Mouse (Mus musculus): Measurements from ENCODE around the gene Plekhh2. TPM values are rescaled to one million over a fixed set of nuclear protein-coding genes. Genes with fewer than 3 reads are reported as not detected.

Gene Plekhh2
- polyA plus RNA-seq, 1 experiment from 2014 or later = 3.9 TPM

GRCm38 (mm10) chr17:84622873-84623272 is 111.2 kb downstream of the Plekhh2 start:
- no peaks in the 10 kb centered on the region for H3K9me3 ChIP-seq
- H3K27me3 ChIP-seq (ENCODE audit: insufficient read depth, poor library complexity, severe bottlenecking) = no peaks in the 10 kb centered on the region
- no peaks in the 10 kb centered on the region for H3K36me3 ChIP-seq
- 68% methylated on average over 2 of the region's 2 CpGs for WGBS
- H3K4me3 ChIP-seq = no peak overlapping the region
- no peak overlapping the region for H3K27ac ChIP-seq
- peak; percentile 20 for DNase-seq (ENCODE audit: low spot score)
- H3K4me1 ChIP-seq = peaks cover 6% of the 10 kb centered on the region

GRCm38 (mm10) chr17:84626276-84626856 is 114.7 kb downstream of the Plekhh2 start, which contains the start of gene Dync2li1:
Gene Dync2li1 (plus strand): TSS chr17:84626496.
- H3K27ac ChIP-seq = peak within 1 kb of the TSS; percentile 83
- under 1% methylated on average over 25 of the region's 25 CpGs for WGBS

DNA sequence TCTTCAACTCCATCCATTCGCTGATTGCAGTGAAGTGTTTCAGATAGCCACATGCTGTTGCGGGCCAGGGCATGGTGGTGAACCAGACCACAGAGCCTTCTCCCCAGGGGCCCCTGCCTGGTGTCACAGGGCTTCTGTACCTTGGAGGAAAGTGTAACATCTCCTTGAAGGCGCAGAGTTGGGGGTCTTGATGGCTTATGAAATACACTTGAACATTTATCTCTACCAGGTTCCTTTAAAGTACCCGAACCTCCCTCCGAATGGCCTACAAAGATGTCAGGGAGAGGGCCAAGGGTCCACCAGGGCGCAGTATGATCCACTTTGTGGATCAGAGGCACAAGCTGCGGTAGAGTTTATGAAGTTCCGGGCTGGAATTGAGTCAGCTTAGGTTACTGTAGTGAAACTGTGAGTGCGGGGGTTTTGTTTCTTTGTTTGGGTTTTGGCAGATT is 115.2 kb downstream of the Plekhh2 start:
- 28% methylated on average over 9 of the region's 9 CpGs for WGBS
- H3K36me3 ChIP-seq = no peaks in the 10 kb centered on the region
- peak overlapping the region; percentile 83 for H3K27ac ChIP-seq
- peaks cover 6% of the 10 kb centered on the region for H3K4me1 ChIP-seq
- no peaks in the 10 kb centered on the region for H3K9me3 ChIP-seq
- DNase-seq (ENCODE audit: low spot score) = peak; percentile 74
- H3K27me3 ChIP-seq (ENCODE audit: insufficient read depth, poor library complexity, severe bottlenecking) = no peaks in the 10 kb centered on the region
- peak overlapping the region; percentile 72 for H3K4me3 ChIP-seq

More at GRCm38 (mm10) chr17:84626276-84626856, 114.7 kb downstream of the Plekhh2 start, which contains the start of gene Dync2li1:
- Histone ChIP-seq H3K36me3 (no peaks in the 10 kb centered on the region), H3K4me1 (peaks cover 6% of the 10 kb centered on the region), H3K4me3 (peak within 1 kb of the TSS; percentile 72), H3K9me3 (no peaks in the 10 kb centered on the region), H3K27me3 (ENCODE audit: insufficient read depth, poor library complexity, severe bottlenecking) (no peaks in the 10 kb centered on the region)
- DNase-seq (ENCODE audit: low spot score) = peak; percentile 96

DNA sequence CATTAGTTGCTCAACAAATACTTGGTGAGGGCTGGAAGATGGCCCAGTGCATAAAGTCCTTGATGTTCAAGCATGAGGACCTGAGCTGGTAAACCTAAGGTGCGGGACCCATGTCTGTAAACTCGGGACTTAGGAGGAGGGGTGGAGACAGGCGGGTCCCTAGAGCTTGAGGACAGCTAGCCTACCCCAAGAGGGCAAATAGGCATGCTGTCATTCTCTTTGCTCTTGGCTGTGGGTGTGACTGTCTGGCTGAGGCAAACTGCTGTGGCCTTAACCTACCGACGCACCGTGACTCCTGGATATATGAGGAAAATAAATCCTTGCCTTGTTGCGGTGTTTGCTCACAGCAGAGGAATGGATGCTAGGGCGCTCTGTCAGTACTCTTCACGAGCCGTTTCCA is 116.0 kb downstream of the Plekhh2 start:
- DNase-seq (ENCODE audit: low spot score) = peak; percentile 25
- H3K9me3 ChIP-seq = no peaks in the 10 kb centered on the region
- H3K27ac ChIP-seq = no peak overlapping the region
- no peaks in the 10 kb centered on the region for H3K27me3 ChIP-seq (ENCODE audit: insufficient read depth, poor library complexity, severe bottlenecking)
- H3K4me3 ChIP-seq = no peak overlapping the region
- WGBS = 81% methylated on average over 10 of the region's 10 CpGs
- no peaks in the 10 kb centered on the region for H3K36me3 ChIP-seq
- peaks cover 6% of the 10 kb centered on the region for H3K4me1 ChIP-seq

- Histone ChIP-seq H3K9me3 (no peaks in the 10 kb centered on the region), H3K4me3 (no peak overlapping the region), H3K36me3 (no peaks in the 10 kb centered on the region), H3K27ac (no peak overlapping the region), H3K4me1 (peaks cover 6% of the 10 kb centered on the region), H3K27me3 (ENCODE audit: insufficient read depth, poor library complexity, severe bottlenecking) (no peaks in the 10 kb centered on the region)
- DNase-seq (ENCODE audit: low spot score) = peak; percentile 45
- 79% methylated on average over 9 of the region's 9 CpGs for whole genome bisulfite sequencing
Measured at GRCm38 (mm10) chr17:84628611-84629010, 116.9 kb downstream of the Plekhh2 start.

DNA sequence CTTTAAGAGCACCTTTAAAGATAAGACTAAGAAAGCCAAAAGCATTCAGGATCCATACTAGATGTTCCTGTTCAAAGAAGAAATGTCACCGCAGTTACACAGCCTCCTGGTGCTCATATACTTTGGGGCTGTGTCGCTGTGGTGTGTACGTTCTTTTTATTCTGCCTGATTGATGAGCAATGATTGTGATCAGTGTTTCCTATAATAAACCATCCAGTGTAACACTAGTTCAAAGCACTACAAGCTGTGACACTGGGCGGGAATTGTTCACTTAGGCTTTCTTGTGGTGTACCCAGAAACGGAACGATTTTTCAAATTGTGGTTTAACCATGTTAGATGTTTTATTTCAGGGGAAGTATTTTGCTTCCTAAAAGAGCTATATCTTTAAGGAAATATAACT is 120.1 kb downstream of the Plekhh2 start:
- WGBS = 87% methylated on average over 6 of the region's 6 CpGs
- H3K4me1 ChIP-seq = peaks cover 2% of the 10 kb centered on the region
- H3K9me3 ChIP-seq = no peaks in the 10 kb centered on the region
- H3K4me3 ChIP-seq = no peak overlapping the region
- no peak overlapping the region for H3K27ac ChIP-seq
- no peak for DNase-seq (ENCODE audit: low spot score)
- H3K27me3 ChIP-seq (ENCODE audit: insufficient read depth, poor library complexity, severe bottlenecking) = no peaks in the 10 kb centered on the region
- H3K36me3 ChIP-seq = no peaks in the 10 kb centered on the region

GRCm38 (mm10) chr17:84633443-84633842 is 121.7 kb downstream of the Plekhh2 start:
- Histone ChIP-seq H3K9me3 (no peaks in the 10 kb centered on the region), H3K27ac (no peak overlapping the region), H3K4me3 (no peak overlapping the region), H3K36me3 (no peaks in the 10 kb centered on the region), H3K4me1 (no peaks in the 10 kb centered on the region), H3K27me3 (ENCODE audit: insufficient read depth, poor library complexity, severe bottlenecking) (no peaks in the 10 kb centered on the region)
- DNase-seq (ENCODE audit: low spot score) = no peak
- WGBS = 80% methylated on average over 13 of the region's 13 CpGs

GRCm38 (mm10) chr17:84636328-84636727 is 124.6 kb downstream of the Plekhh2 start:
- DNase-seq (ENCODE audit: low spot score) = peak; percentile 70
- H3K27ac ChIP-seq = no peak overlapping the region

GRCm38 (mm10) chr17:84637971-84638370 is 126.3 kb downstream of the Plekhh2 start:
- no peaks in the 10 kb centered on the region for H3K27me3 ChIP-seq (ENCODE audit: insufficient read depth, poor library complexity, severe bottlenecking)
- DNase-seq (ENCODE audit: low spot score) = no peak
- no peaks in the 10 kb centered on the region for H3K9me3 ChIP-seq
- WGBS = 86% methylated on average over 6 of the region's 6 CpGs
- peaks cover 8% of the 10 kb centered on the region for H3K4me1 ChIP-seq
- H3K4me3 ChIP-seq = no peak overlapping the region
- no peak overlapping the region for H3K27ac ChIP-seq
- no peaks in the 10 kb centered on the region for H3K36me3 ChIP-seq

More at GRCm38 (mm10) chr17:84636328-84636727, 124.6 kb downstream of the Plekhh2 start:
- Histone ChIP-seq H3K36me3 (no peaks in the 10 kb centered on the region), H3K9me3 (no peaks in the 10 kb centered on the region), H3K4me1 (peaks cover 5% of the 10 kb centered on the region; the same call in 1 of the 2 replicates), H3K27me3 (ENCODE audit: insufficient read depth, poor library complexity, severe bottlenecking) (no peaks in the 10 kb centered on the region), H3K4me3 (no peak overlapping the region)
- WGBS = 71% methylated on average over 8 of the region's 8 CpGs

GRCm38 (mm10) chr17:84639796-84640378 is 128.2 kb downstream of the Plekhh2 start:
- Histone ChIP-seq H3K9me3 (no peaks in the 10 kb centered on the region), H3K27me3 (ENCODE audit: insufficient read depth, poor library complexity, severe bottlenecking) (no peaks in the 10 kb centered on the region), H3K4me3 (no peak overlapping the region), H3K4me1 (peaks cover 22% of the 10 kb centered on the region), H3K36me3 (no peaks in the 10 kb centered on the region), H3K27ac (0 out of 2 replicates have a peak overlapping the region, but pooled peaks have one; percentile 38)
- DNase-seq (ENCODE audit: low spot score) = no peak
- WGBS = 62% methylated on average over 10 of the region's 10 CpGs

DNA sequence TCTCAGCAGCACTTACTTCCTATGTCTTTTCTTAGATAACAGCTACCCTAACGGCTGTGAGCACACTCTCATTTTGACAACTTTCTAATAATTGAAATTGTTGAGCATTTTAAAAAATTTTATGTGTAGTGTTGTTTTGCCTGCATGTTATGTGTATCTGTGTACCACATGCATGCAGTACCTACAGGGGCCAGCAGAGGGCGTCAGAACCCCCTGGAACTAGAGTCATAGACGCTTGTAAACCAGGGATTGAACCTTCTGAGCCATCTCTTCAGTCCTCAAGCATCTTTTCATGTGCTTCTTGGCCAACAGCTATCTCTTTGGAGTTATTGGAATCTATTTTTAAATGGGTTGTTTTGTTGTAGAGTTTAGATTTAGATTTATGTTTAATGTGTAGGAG is 130.2 kb downstream of the Plekhh2 start:
- H3K36me3 ChIP-seq = no peaks in the 10 kb centered on the region
- 34% methylated on average over 3 of the region's 3 CpGs for WGBS
- no peak overlapping the region for H3K27ac ChIP-seq
- DNase-seq (ENCODE audit: low spot score) = no peak
- no peak overlapping the region for H3K4me3 ChIP-seq
- peaks cover 35% of the 10 kb centered on the region for H3K4me1 ChIP-seq
- H3K27me3 ChIP-seq (ENCODE audit: insufficient read depth, poor library complexity, severe bottlenecking) = no peaks in the 10 kb centered on the region
- no peaks in the 10 kb centered on the region for H3K9me3 ChIP-seq

GRCm38 (mm10) chr17:84642324-84642723 is 130.6 kb downstream of the Plekhh2 start:
- Histone ChIP-seq H3K4me1 (peaks cover 35% of the 10 kb centered on the region), H3K36me3 (no peaks in the 10 kb centered on the region), H3K27ac (no peak overlapping the region), H3K4me3 (no peak overlapping the region), H3K9me3 (no peaks in the 10 kb centered on the region), H3K27me3 (ENCODE audit: insufficient read depth, poor library complexity, severe bottlenecking) (no peaks in the 10 kb centered on the region)
- WGBS = 88% methylated on average over 9 of the region's 9 CpGs
- DNase-seq (ENCODE audit: low spot score) = no peak

DNA sequence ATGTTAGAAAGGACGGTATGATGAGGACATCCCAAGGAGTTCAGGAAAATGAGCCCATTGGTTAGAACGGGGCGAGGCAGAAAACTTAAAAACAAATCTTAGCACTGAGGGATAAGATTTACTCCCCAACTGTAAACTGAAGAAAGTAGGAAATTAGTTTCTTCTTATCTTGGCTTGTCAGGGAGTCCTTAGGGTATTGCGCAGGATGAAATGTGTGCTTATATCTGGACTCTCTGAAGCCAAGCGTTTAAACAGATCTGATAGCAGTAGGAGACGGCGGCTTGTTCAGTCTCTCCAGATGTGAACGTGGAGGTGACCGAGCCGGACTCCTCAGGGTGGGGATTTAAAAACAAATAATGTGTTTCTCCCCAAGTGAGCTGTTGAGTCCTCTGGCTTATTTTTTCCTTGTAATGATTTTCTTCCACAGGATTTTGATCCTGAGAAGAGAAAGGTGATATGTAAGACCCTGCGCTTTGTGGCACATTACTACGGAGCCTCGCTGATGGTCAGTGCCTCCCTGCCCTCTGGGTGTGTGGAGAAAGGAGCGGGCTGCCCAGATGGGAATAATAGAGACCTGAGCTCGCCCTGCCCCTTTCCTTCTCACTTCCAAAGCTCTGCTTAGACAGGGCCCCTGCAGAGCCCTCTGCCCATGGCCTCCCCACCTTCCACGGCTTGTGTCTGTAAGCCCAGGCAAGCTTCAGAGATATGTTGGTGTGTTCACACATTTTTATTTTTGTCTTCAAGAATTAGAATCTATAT is 132.8 kb downstream of the Plekhh2 start:
- no peak overlapping the region for H3K27ac ChIP-seq

More for the DNA sequence above, 132.8 kb downstream of the Plekhh2 start:
- Histone ChIP-seq H3K36me3 (no peaks in the 10 kb centered on the region), H3K27me3 (ENCODE audit: insufficient read depth, poor library complexity, severe bottlenecking) (no peaks in the 10 kb centered on the region), H3K4me3 (no peak overlapping the region), H3K9me3 (no peaks in the 10 kb centered on the region), H3K4me1 (peaks cover 35% of the 10 kb centered on the region)
- WGBS = 33% methylated on average over 16 of the region's 16 CpGs
- DNase-seq (ENCODE audit: low spot score) = no peak
